Mouse (Mus musculus) c-Kit-negative CD71-positive TER-119-positive erythroid progenitor cells, embryonic 14.5 days (primary cell): ENCODE measurements at regions not wholly inside any gene's neighbourhood (a gene's known extent, or its start where the extent isn't known, plus 50 kb on each side); places are given as distances from the start of the nearest gene placed in this dataset.

ENCODE experiments used
- DNase-seq: peaks from one replicate; pipeline ENCODE4 v3.0.0-alpha.2; 2013; ENCODE audit warnings: low read depth, low spot score

DNA sequence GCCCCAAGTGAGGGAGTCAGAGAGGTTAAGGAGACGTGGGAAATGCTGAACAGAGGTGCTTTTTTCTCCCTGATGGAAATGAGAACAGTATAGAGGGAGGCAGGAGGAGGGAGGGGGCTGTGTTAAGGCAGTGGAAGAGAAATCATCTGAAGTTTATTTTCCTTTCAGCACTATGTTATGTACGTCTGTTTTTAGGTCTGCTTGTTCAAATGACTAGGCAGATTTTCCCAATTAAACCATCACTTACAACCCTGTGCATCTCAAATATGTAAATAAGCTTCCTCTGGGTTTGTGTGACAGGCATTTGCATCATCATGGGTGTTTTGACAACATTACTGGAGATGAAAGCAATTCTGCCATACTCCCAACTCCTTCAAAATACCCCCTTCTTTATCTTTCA is 92.1 kb upstream of the Got2 start:
- no peak for DNase-seq

DNA sequence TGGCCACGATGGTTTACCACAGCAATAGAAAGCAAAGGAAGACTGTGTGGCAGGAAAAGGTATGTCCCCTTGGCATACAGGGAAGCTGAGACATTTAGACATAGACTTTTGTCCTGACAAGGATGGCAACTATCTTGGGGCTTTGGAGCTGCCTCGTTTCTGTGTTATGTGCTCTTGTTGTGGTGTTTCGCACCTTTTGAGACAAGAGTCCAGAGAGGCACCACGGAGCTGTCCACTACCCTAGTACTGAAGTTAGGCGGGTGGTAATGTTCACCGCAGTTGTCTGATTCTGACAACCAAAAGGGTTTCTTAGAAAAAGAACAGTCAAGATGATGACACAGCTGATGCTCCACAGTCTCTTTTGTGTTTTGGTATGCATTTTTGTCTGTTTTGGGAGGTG is 90.9 kb upstream of the Got2 start:
- DNase-seq: no peak

DNA sequence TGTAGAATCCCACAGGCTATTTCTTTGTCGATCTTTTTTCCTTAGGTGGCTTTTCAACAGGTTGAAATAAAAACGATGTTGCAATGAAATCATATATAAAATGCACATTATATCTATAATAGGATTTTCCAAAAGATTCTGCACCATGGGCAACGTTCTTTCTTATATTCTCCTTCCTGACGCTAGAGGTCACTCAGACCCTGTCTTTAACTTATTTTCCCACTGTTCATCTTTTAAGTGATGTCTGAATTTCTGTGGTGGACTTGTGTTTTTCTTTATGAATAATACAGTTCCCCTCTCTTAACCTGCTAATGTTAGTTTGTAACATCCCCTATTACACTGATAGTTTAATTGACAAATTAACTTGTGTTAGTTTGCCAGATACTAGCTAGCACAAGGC is 86.5 kb upstream of the Got2 start:
- DNase-seq: no peak

DNA sequence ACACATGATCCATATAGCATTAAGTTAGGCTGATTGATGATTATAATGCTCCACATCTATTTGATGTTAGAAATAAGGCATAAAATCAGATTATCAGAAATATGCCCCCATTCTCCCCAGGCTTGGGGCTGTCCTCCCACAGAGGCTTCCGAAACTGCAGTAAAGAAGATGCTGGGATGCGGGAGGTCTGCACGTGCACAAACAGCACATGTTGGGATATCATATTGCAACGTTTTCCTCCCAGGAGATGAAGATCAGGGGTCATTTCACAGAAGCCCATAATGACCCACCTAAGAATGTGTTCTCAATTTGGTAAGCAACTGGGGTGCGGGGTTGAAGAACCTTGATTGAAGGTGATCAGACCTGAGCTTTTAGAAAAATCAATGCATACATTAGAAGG is 85.9 kb upstream of the Got2 start:
- DNase-seq: no peak

DNA sequence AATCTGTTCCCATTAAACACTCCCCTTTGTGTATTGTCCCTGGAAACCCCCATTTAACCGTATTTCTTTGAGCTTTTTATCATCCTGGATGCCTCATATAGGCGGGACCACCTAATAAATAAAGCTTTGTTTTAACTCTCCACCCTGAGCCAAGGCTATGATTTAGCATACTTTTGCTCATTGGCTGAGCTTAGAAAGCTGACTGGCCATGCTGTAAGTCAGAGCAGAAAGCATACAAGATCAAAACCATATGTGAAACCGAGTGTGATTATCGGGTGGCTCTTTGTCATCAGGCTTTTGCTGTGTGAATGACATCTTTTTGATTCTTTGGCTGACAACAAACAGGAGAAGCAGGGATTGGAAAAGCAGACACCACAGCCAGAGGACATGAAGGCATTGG is 85.2 kb upstream of the Got2 start:
- no peak for DNase-seq

DNA sequence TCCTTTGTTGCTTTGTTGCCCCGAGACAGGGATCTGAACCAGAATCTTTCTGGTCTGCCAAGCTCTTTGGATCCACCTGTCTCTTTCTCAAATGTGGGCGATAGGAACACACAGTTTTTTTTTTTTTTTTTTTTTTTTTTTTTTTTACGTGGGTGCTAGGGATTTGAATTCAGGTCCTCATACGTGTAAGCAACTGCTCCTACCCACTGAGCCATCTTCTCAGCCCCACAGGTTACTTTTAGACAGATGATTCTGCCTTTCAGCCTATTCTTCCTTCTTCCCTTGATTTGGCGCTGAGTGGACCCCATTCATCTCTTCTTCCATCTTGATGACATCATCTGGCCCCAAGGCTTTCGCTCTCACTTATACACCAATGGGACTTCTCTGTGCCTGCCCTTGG is 80.5 kb upstream of the Got2 start:
- DNase-seq: no peak

DNA sequence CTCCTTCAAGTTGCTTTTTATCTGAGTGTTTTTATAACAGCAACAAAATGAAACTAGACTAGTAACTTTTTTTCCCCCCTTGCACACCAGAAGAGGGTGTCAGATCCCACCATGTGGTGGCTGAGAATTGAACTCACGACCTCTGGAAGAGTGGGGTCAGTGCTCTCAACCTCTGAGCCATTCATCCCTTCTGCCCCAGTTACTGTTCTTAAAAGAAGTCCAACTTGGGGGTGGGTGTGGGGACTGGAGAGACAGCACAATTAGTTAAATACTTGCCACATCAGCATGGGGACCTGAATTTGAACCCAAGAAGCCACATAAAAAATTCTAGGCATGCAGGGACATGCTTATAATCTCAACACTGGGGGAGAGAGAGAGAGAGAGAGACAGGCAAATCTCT is 78.1 kb upstream of the Got2 start:
- no peak for DNase-seq

DNA sequence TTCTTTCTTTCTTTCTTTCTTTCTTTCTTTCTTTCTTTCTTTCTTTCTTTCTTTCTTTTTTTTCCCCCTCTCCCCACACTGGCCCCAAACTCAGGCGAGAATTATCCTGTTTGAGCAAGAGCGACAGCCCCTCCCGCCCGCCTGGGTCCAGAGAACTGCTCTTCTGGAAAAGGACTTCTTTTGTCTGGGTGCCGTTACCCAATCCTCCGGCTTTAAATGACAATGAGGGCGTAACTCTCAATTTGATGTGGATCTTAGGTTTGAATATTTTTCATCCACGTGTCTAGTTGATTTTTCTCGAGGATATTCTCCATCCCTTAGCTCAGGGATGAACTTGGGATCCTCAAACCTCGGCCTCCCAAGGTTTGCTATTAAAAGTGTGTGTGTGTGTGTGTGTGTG is 63.9 kb upstream of the Got2 start:
- no peak for DNase-seq

DNA sequence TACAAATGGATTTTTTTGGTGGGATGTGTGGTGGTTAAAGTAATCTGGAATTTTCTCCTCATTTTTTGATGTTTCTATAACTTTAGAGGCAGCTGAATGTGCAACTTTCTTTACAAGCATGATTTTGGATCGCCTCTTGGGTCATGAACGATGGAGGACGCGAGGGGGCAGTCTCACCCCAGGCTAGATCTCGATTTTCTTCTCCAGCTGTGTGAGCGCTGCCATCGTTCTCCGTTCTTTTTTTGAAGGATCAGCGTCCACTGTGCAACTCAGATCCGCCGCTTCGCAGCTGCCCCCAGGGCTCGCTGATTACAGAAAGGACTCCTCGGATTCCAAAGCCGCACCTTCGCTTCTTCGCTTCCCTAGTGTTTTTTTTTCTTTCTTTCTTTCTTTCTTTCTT is 63.4 kb upstream of the Got2 start:
- DNase-seq: no peak
